Mouse (Mus musculus): ENCODE results near the gene Limch1. TPM values are rescaled to one million over a fixed set of nuclear protein-coding genes. Genes with fewer than 3 reads are reported as not detected.

Gene Limch1
- polyA plus RNA-seq, 1 experiment from 2014 or later, result 6.1 TPM

- ATAC-seq (ENCODE audit: low FRiP score, low TSS enrichment), result no peak
- no peaks in the 10 kb centered on the region for H3K4me1 ChIP-seq (replicated peaks; ENCODE audit: control insufficient read depth, insufficient read depth)
- no peak overlapping the region for H3K4me3 ChIP-seq (ENCODE audit: low read depth, low read length)
- DNase-seq (ENCODE audit: low spot score), result no peak
- WGBS, result 70% methylated on average over 5 of the region's 5 CpGs
- no peaks in the 10 kb centered on the region for H3K36me3 ChIP-seq (ENCODE audit: control insufficient read depth, insufficient read depth, low read length)
- no peaks in the 10 kb centered on the region for H3K9me3 ChIP-seq (ENCODE audit: control insufficient read depth, low read length)
- H3K4me2 ChIP-seq (replicated peaks; ENCODE audit: low read depth), result no peak overlapping the region
- H3K27ac ChIP-seq (replicated peaks), result no peak overlapping the region
- H3K9ac ChIP-seq (ENCODE audit: low read length), result no peak overlapping the region
- H3K27me3 ChIP-seq (ENCODE audit: control insufficient read depth, insufficient read depth, low read length), result no peaks in the 10 kb centered on the region
- no peak for TF ChIP-seq EP300 (optimal IDR thresholded peaks at IDR 0.05)
- TF ChIP-seq CTCF (IDR thresholded peaks at IDR 0.05; ENCODE audit: low read depth), result no peak
Measured at GRCm38 (mm10) chr5:66897584-66897983, 152.0 kb downstream of the Limch1 start.

- TF ChIP-seq CTCF (IDR thresholded peaks at IDR 0.05; ENCODE audit: low read depth) (no peak), EP300 (optimal IDR thresholded peaks at IDR 0.05) (no peak)
- Histone ChIP-seq H3K4me3 (ENCODE audit: low read depth, low read length) (no peak overlapping the region), H3K9ac (ENCODE audit: low read length) (no peak overlapping the region), H3K4me2 (replicated peaks; ENCODE audit: low read depth) (no peak overlapping the region), H3K9me3 (ENCODE audit: control insufficient read depth, low read length) (no peaks in the 10 kb centered on the region), H3K4me1 (replicated peaks; ENCODE audit: control insufficient read depth, insufficient read depth) (no peaks in the 10 kb centered on the region), H3K36me3 (ENCODE audit: control insufficient read depth, insufficient read depth, low read length) (no peaks in the 10 kb centered on the region), H3K27ac (replicated peaks) (no peak overlapping the region), H3K27me3 (ENCODE audit: control insufficient read depth, insufficient read depth, low read length) (no peaks in the 10 kb centered on the region)
- DNase-seq (ENCODE audit: low spot score) (no peak), ATAC-seq (ENCODE audit: low FRiP score, low TSS enrichment) (no peak)
- 75% methylated on average over 1 of the region's 1 CpGs for WGBS
Measured at GRCm38 (mm10) chr5:66898252-66898651, 152.6 kb downstream of the Limch1 start.

DNA sequence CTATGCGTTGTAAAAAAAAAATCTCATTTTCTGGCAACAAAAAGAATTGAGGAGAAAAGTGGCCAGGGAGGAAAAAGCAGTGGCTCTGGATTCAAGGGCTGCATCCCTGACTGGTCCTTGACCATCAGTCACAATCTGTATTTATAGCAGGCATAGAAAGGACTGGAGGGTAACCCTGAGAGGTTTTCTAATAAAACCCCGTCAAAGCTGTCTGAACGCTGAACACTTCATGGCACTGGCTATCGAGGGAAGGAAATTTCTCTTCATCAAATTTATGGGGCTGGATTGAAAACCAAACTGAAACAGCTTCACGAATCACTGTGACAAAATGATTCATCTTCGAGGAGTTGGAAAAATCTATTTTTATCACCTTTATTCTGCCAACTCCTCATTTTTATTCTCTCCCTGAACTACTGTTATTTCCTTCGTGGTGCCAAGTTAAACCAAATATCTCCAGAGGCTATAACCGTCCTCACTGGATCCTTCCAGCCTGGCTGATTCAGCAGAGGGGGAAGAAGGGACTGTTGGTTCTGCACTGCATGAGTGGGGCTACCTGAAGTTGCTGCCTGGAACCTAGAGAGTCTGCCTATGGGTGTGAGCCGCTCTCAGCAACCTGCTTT is 153.3 kb downstream of the Limch1 start:
- DNase-seq (ENCODE audit: low spot score), result no peak
- 70% methylated on average over 9 of the region's 9 CpGs for WGBS

DNA sequence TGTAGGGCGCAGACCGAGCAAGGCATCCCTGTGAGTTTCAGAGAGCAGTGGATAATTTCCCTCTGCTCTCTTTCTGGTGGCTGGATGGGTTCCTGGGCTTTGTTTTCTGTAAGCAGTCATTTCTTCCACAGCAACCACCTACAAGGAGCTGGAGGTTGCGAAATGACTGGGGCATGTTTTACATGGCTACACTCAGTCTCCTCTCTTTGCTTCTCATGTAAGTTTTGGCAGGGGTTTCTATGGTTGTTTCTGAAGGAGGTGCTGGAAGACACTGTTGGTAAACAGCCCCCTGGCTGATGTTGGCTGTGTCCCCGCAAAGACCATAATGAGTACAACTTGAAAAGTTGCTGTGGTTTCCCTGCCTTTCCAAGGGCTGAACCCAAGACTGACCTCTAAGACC is 155.5 kb downstream of the Limch1 start:
- H3K4me1 ChIP-seq (replicated peaks; ENCODE audit: control insufficient read depth, insufficient read depth), result no peaks in the 10 kb centered on the region
- no peaks in the 10 kb centered on the region for H3K36me3 ChIP-seq (ENCODE audit: control insufficient read depth, insufficient read depth, low read length)
- DNase-seq (ENCODE audit: low spot score) (no peak), ATAC-seq (ENCODE audit: low FRiP score, low TSS enrichment) (no peak)
- no peak for TF ChIP-seq CTCF (IDR thresholded peaks at IDR 0.05; ENCODE audit: low read depth)
- no peak for TF ChIP-seq EP300 (optimal IDR thresholded peaks at IDR 0.05)
- 87% methylated on average over 4 of the region's 4 CpGs for WGBS
- no peak overlapping the region for H3K9ac ChIP-seq (ENCODE audit: low read length)
- H3K27ac ChIP-seq (replicated peaks), result no peak overlapping the region
- H3K9me3 ChIP-seq (ENCODE audit: control insufficient read depth, low read length), result no peaks in the 10 kb centered on the region
- no peaks in the 10 kb centered on the region for H3K27me3 ChIP-seq (ENCODE audit: control insufficient read depth, insufficient read depth, low read length)
- H3K4me2 ChIP-seq (replicated peaks; ENCODE audit: low read depth), result no peak overlapping the region
- H3K4me3 ChIP-seq (ENCODE audit: low read depth, low read length), result no peak overlapping the region

More for the DNA sequence above, 153.3 kb downstream of the Limch1 start:
- no peak for ATAC-seq (ENCODE audit: low FRiP score, low TSS enrichment)
- H3K4me2 ChIP-seq (replicated peaks; ENCODE audit: low read depth), result no peak overlapping the region
- H3K36me3 ChIP-seq (ENCODE audit: control insufficient read depth, insufficient read depth, low read length), result no peaks in the 10 kb centered on the region
- H3K9me3 ChIP-seq (ENCODE audit: control insufficient read depth, low read length), result no peaks in the 10 kb centered on the region
- no peak overlapping the region for H3K4me3 ChIP-seq (ENCODE audit: low read depth, low read length)
- H3K27ac ChIP-seq (replicated peaks), result no peak overlapping the region
- no peak overlapping the region for H3K9ac ChIP-seq (ENCODE audit: low read length)
- H3K27me3 ChIP-seq (ENCODE audit: control insufficient read depth, insufficient read depth, low read length), result no peaks in the 10 kb centered on the region
- no peaks in the 10 kb centered on the region for H3K4me1 ChIP-seq (replicated peaks; ENCODE audit: control insufficient read depth, insufficient read depth)
- no peak for TF ChIP-seq CTCF (IDR thresholded peaks at IDR 0.05; ENCODE audit: low read depth)
- TF ChIP-seq EP300 (optimal IDR thresholded peaks at IDR 0.05), result no peak

- Histone ChIP-seq H3K27ac (replicated peaks) (no peak overlapping the region), H3K4me3 (ENCODE audit: low read depth, low read length) (no peak overlapping the region), H3K27me3 (ENCODE audit: control insufficient read depth, insufficient read depth, low read length) (no peaks in the 10 kb centered on the region), H3K9me3 (ENCODE audit: control insufficient read depth, low read length) (no peaks in the 10 kb centered on the region), H3K4me1 (replicated peaks; ENCODE audit: control insufficient read depth, insufficient read depth) (no peaks in the 10 kb centered on the region), H3K9ac (ENCODE audit: low read length) (no peak overlapping the region), H3K36me3 (ENCODE audit: control insufficient read depth, insufficient read depth, low read length) (no peaks in the 10 kb centered on the region), H3K4me2 (replicated peaks; ENCODE audit: low read depth) (no peak overlapping the region)
- 57% methylated on average over 6 of the region's 6 CpGs for WGBS
- TF ChIP-seq CTCF (IDR thresholded peaks at IDR 0.05; ENCODE audit: low read depth) (no peak), EP300 (optimal IDR thresholded peaks at IDR 0.05) (no peak)
- DNase-seq (ENCODE audit: low spot score) (no peak), ATAC-seq (ENCODE audit: low FRiP score, low TSS enrichment) (no peak)
Measured at GRCm38 (mm10) chr5:66904835-66905234, 159.2 kb downstream of the Limch1 start.

- TF ChIP-seq CTCF (IDR thresholded peaks at IDR 0.05; ENCODE audit: low read depth), result no peak
- TF ChIP-seq EP300 (optimal IDR thresholded peaks at IDR 0.05), result no peak
- ATAC-seq (ENCODE audit: low FRiP score, low TSS enrichment) (no peak), DNase-seq (ENCODE audit: low spot score) (no peak)
- Histone ChIP-seq H3K4me2 (replicated peaks; ENCODE audit: low read depth) (no peak overlapping the region), H3K27me3 (ENCODE audit: control insufficient read depth, insufficient read depth, low read length) (no peaks in the 10 kb centered on the region), H3K4me3 (ENCODE audit: low read depth, low read length) (no peak overlapping the region), H3K9ac (ENCODE audit: low read length) (no peak overlapping the region), H3K4me1 (replicated peaks; ENCODE audit: control insufficient read depth, insufficient read depth) (no peaks in the 10 kb centered on the region), H3K36me3 (ENCODE audit: control insufficient read depth, insufficient read depth, low read length) (no peaks in the 10 kb centered on the region), H3K27ac (replicated peaks) (no peak overlapping the region), H3K9me3 (ENCODE audit: control insufficient read depth, low read length) (no peaks in the 10 kb centered on the region)
- 89% methylated on average over 9 of the region's 9 CpGs for WGBS
Measured at GRCm38 (mm10) chr5:66908883-66909282, 163.3 kb downstream of the Limch1 start.

All from stomach, postnatal 0 days (tissue).